In genomic region chr2:146958951-146959821, GRCm38 (mm10) we compare ENCODE assay signal across 9 mouse cellular contexts. TPM values are rescaled to one million over a fixed set of nuclear protein-coding genes. Genes with fewer than 3 reads are reported as not detected.
A peak's percentile ranks its signal among the peaks of the same experiment; 100 is the strongest.
DNase-seq lines count a peak whose midpoint lies in the region; ATAC-seq lines count a peak whose summit lies in the region.
"Had no signal": no experiment of that assay in that cellular context is flagged by ENCODE, and none has a peak within 500 bp of the region (broad histone marks: within the 10 kb centered on the region; RNA-seq: fewer than 3 reads in every experiment).

No protein-coding gene starts in this region.

- peaks cover 54% of the 10 kb centered on the region for H3K27me3 ChIP-seq in forebrain, embryonic 11.5 days (ENCODE audit: control insufficient read depth, insufficient read depth, low read length)
- H3K27me3 ChIP-seq in heart, embryonic 15.5 days: no peaks in the 10 kb centered on the region
- H3K27me3 ChIP-seq in liver, embryonic 12.5 days (replicated peaks): no peaks in the 10 kb centered on the region
- H3K27me3 ChIP-seq in stomach, embryonic 14.5 days (ENCODE audit: control insufficient read depth, insufficient read depth, low read length): no peaks in the 10 kb centered on the region

- no peaks in the 10 kb centered on the region for H3K36me3 ChIP-seq in forebrain, embryonic 11.5 days (ENCODE audit: control insufficient read depth, insufficient read depth, low read length)
- H3K36me3 ChIP-seq in heart, embryonic 15.5 days: no peaks in the 10 kb centered on the region
- H3K36me3 ChIP-seq in liver, embryonic 12.5 days: peaks cover 4% of the 10 kb centered on the region; the same call in 1 of the 2 replicates
- H3K36me3 ChIP-seq in stomach, embryonic 14.5 days (ENCODE audit: control insufficient read depth, insufficient read depth, low read length): no peaks in the 10 kb centered on the region

- no peaks in the 10 kb centered on the region for H3K9me3 ChIP-seq in forebrain, embryonic 11.5 days (ENCODE audit: control insufficient read depth, low read length)
- H3K9me3 ChIP-seq in heart, embryonic 15.5 days (replicated peaks): no peaks in the 10 kb centered on the region
- H3K9me3 ChIP-seq in liver, embryonic 12.5 days (replicated peaks): no peaks in the 10 kb centered on the region
- H3K9me3 ChIP-seq in stomach, embryonic 14.5 days (ENCODE audit: control insufficient read depth, low read depth, low read length): no peaks in the 10 kb centered on the region

- peak overlapping the region; percentile 37; the same call in 1 of the 2 replicates for H3K27ac ChIP-seq in forebrain, embryonic 11.5 days (ENCODE audit: low read depth, low read length)
- no peak overlapping the region for H3K27ac ChIP-seq in heart, embryonic 15.5 days
- H3K27ac ChIP-seq in liver, embryonic 12.5 days: no peak overlapping the region
- no peak overlapping the region for H3K27ac ChIP-seq in stomach, embryonic 14.5 days (ENCODE audit: low read length)
- H3K27ac ChIP-seq: macrophage had no signal

- under 1% methylated on average over 21 of the region's 21 CpGs for WGBS in forebrain, embryonic 11.5 days
- 2% methylated on average over 21 of the region's 21 CpGs for WGBS in heart, embryonic 15.5 days
- WGBS in liver, embryonic 12.5 days (ENCODE audit: insufficient replicate concordance): 5% methylated on average over 21 of the region's 21 CpGs
- under 1% methylated on average over 21 of the region's 21 CpGs for WGBS in stomach, embryonic 14.5 days

- H3K4me1 ChIP-seq in forebrain, embryonic 11.5 days (replicated peaks; ENCODE audit: control insufficient read depth, insufficient read depth, low read length): peaks cover 3% of the 10 kb centered on the region; the same call in 1 of the 2 replicates
- H3K4me1 ChIP-seq in heart, embryonic 15.5 days (replicated peaks): no peaks in the 10 kb centered on the region
- no peaks in the 10 kb centered on the region; the same call in 1 of the 2 replicates for H3K4me1 ChIP-seq in liver, embryonic 12.5 days
- H3K4me1 ChIP-seq in stomach, embryonic 14.5 days (ENCODE audit: control insufficient read depth, insufficient read depth, low read length): no peaks in the 10 kb centered on the region

- ATAC-seq in forebrain, embryonic 11.5 days (replicated peaks; ENCODE audit: low FRiP score): peak; percentile 60
- ATAC-seq in heart, embryonic 15.5 days (replicated peaks; ENCODE audit: insufficient number of reproducible peaks, insufficient read depth, low FRiP score, low read depth): no peak; the same call in 1 of the 2 replicates
- peak; percentile 69 for ATAC-seq in liver, embryonic 12.5 days
- peak; percentile 46; the same call in 1 of the 2 replicates for ATAC-seq in stomach, embryonic 14.5 days (ENCODE audit: insufficient number of reproducible peaks, insufficient read depth, low FRiP score, low read depth)

- DNase-seq in CD8-positive naive resting alpha-beta T cell, adult 2 months (ENCODE audit: low read depth in 2 of 2, low spot score in 2 of 2): peak; percentile 60 to 67
- peak; percentile 63 for DNase-seq in c-Kit-positive CD71-negative TER-119-negative erythroid progenitor cells, embryonic 14.5 days (ENCODE audit: low read depth)
- DNase-seq in forebrain, embryonic 11.5 days (ENCODE audit: low spot score): peak; percentile 89
- DNase-seq in kidney, postnatal 14 days: peak; percentile 83
- peak; percentile 68 to 76 for DNase-seq in natural killer cell, adult 2 months (ENCODE audit: low spot score in 2 of 2)

- H3K4me3 ChIP-seq in forebrain, embryonic 11.5 days (ENCODE audit: low read depth, low read length): peak overlapping the region; percentile 14
- peak overlapping the region; percentile 36 for H3K4me3 ChIP-seq in heart, embryonic 15.5 days
- H3K4me3 ChIP-seq in liver, embryonic 12.5 days: peak overlapping the region; percentile 15; the same call in 1 of the 2 replicates
- peak overlapping the region; percentile 17 for H3K4me3 ChIP-seq in stomach, embryonic 14.5 days (ENCODE audit: low read depth, low read length)

- peak overlapping the region; percentile 40 for H3K4me2 ChIP-seq in forebrain, embryonic 11.5 days (ENCODE audit: low read depth, low read length, severe bottlenecking)
- peak overlapping the region; percentile 60 for H3K4me2 ChIP-seq in heart, embryonic 15.5 days
- H3K4me2 ChIP-seq in liver, embryonic 12.5 days: peak overlapping the region; percentile 53
- H3K4me2 ChIP-seq in stomach, embryonic 14.5 days (replicated peaks; ENCODE audit: low read depth, low read length): peak overlapping the region; percentile 56

- H3K9ac ChIP-seq in forebrain, embryonic 11.5 days (ENCODE audit: low read length): no peak overlapping the region
- no peak overlapping the region for H3K9ac ChIP-seq in heart, embryonic 15.5 days
- H3K9ac ChIP-seq in liver, embryonic 12.5 days: no peak overlapping the region
- H3K9ac ChIP-seq in stomach, embryonic 14.5 days (replicated peaks; ENCODE audit: low read depth, low read length): no peak overlapping the region

RNA-seq across cellular contexts. Expression of gene Xrn2, which starts 53.6 kb away (rescaled TPM):
- 102 and 110 TPM in 2 replicates for polyA plus RNA-seq in forebrain, embryonic 11.5 days (2014; fragmentation: Nextera tagmentation; extraction: Ambion mirVana)
- 40.4 and 43.5 TPM in 2 replicates for polyA plus RNA-seq in heart, embryonic 15.5 days (2015; fragmentation: Nextera tagmentation; extraction: Ambion mirVana)
- polyA plus RNA-seq in liver, embryonic 12.5 days (2016; fragmentation: Nextera tagmentation; extraction: Ambion mirVana): 52.0 and 52.9 TPM in 2 replicates
- polyA plus RNA-seq in stomach, embryonic 14.5 days (2014; fragmentation: Nextera tagmentation; extraction: Ambion mirVana): 92.3 and 95.3 TPM in 2 replicates
